Mouse (Mus musculus): ENCODE data around the gene Gm6899. TPM values are rescaled to one million over a fixed set of nuclear protein-coding genes. Genes with fewer than 3 reads are reported as not detected.

Gene Gm6899
- total RNA-seq (2022) = not detected

DNA sequence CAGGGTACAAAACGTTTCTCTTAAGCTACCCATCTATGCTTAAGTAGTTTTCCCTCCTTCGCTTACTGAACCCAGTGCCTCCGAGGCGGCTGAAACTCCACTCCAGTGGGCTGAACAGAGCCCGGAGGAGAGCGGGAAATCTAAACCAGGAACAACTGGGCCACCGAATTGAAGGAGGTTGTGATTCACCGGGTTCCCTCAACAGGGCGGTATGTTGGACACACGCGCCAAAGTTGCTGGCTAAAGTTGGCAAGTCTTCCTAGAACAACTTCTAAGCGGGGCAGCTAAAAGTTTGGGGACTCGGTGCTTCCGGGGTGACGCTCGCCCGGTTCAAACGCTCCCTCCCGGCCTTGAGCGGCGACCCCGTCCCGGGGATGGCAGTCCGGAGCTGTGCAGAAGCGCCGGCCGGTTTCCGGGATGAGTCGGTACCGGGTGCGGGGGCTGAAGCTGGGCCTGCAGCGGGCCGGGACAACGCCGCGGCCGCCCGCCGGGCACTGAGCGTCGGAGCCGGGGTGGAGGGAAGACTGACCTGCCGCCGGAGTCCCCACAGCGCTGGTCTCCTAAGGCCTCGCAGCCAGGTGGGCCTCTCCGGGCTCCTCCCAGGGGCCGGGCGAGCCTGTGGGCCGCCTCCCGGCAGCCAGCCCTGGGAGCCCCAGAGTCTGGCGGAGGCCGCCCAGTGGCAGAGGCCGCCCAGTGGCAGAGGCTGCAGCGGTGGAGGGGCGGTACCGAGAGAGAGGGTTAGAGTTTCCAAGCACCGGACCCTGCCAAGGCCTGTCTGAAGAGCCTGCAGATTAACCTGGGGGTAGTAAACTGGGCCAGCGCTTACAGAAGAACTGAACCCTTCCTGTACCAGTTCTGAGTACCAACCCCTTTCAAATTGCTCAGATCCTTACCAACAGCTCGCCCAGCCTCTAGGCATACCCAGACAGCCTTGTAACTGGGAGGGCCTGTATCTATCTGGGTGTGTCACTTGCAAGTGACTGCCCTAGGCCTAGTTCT is at the start of gene Gm6899, which contains the start of gene Vrk2:
Gm6899 (plus strand) TSS at position 181 of the 999 bp plus-strand sequence.
Vrk2 (minus strand) TSS at position 939 of the 999 bp plus-strand sequence.
- DNase-seq (ENCODE audit: low spot score in 2 of 2) = no peak

DNA sequence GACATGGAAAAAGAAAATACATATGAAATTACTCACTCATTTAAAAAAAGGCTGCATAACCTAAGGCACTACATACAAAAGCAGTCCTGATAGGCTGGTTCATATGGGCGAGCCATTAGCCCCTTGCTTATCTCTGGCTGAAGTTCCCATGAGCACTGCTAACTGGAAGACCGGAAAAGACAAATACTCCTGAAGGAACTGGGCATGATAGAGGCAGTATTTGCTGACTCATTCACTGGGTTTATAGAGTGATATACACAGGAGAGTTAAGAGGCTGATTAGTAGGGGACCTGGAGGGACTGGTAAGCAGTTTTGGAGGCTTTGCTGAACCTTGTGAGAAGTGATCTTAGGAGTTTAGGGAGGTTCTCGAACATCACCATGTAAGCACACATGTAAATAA is 41.5 kb upstream of the Gm6899 start:
- DNase-seq (ENCODE audit: low spot score in 2 of 2) = no peak

DNA sequence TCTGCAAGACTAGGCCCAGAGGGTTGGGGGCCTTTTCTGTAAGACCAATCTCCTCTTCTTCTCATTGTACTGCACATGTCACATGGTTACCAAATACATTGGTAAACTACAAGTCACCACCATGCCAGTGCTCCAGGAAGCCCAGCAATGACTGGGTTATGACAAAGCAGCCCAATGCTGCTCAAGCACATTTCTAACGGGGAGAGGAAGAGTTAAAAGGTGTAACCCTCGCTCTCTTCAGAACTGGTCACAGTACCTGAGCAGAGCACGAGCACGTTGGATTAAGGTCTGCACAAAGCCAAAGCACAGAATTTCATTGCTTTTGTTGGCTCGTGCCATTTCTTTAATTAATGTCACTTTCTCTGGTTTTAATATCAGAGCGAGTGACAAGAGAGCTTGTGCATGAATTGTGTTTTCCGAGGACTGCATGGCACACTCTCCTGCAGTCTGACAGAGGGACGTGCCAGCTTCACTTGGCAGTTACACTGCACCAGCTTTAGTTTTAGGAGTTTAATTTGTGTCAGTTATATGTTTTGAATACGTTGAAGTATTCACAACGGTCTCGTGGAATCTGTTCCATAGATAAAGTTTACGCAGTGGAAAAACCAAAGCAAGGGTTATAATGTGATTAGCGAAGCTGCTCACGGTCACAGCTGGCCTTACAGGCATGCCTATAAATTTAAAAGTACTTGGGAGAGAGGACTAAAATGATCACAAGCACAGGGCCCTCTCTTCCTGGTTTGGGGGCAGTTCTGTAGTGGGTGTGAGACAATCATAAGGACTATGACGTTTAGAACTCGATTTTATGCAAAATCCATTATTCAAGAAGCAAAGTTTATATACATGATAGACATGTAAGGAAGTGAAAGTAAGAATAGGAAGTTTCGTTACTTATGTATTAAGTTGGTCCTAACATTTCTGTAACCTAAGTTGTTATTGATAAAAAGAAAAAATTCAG is 7.4 kb upstream of the Gm6899 start:
- no peak for DNase-seq (ENCODE audit: low spot score in 2 of 2)

GRCm38 (mm10) chr11:26586367-26587183 is 6.5 kb upstream of the Gm6899 start:
- DNase-seq (ENCODE audit: low spot score in 2 of 2) = no peak

GRCm38 (mm10) chr11:26587184-26587524 is 5.9 kb upstream of the Gm6899 start:
- DNase-seq (ENCODE audit: low spot score in 2 of 2) = no peak

GRCm38 (mm10) chr11:26592395-26593053 is 517 bp upstream of the Gm6899 start:
- DNase-seq (ENCODE audit: low spot score in 2 of 2) = no peak

GRCm38 (mm10) chr11:26594487-26594886 is 1.4 kb downstream of the Gm6899 start:
- DNase-seq (ENCODE audit: low spot score in 2 of 2) = no peak

DNA sequence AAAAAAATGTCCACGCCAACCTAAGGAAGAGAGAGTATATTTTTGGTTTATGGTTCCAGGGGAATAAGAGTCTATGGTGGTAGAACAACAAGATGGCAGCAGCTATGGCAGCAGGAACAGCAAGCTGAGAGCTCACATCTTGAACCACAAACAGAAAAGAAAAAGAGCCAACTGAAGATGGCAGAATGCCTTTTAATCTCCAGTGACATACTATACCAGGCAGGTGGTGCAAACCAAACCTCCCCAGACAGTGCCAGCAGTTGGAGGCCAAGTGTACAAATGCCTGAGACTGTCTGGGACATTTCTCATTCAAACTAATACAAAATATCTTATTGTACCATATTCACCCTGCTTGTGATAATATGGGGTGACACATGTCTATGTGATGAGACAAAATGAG is 3.1 kb downstream of the Gm6899 start:
- DNase-seq (ENCODE audit: low spot score in 2 of 2) = no peak

GRCm38 (mm10) chr11:26597145-26597544 is 4.1 kb downstream of the Gm6899 start:
- DNase-seq (ENCODE audit: low spot score in 2 of 2) = peak in 1 of 2 experiments; percentile 34

DNA sequence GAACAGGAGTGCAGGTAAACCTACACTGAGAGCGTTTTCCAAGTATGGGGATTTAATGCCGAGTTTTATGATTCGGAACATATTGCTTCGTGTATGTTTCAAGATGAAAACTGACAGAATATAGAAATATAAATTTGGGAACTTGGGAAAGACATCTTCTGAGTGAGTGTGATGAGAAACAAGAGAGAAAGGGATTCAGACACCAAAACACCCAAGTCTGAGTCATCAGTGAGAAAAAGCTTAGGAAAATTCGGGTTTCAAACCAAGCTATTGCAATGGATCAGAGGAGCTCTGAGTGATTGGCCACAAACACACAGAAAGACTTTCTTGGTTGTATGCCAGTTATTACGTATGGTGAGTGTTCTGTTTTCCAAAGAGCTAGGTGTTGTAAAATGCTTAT is 4.7 kb downstream of the Gm6899 start:
- DNase-seq (ENCODE audit: low spot score in 2 of 2) = no peak

DNA sequence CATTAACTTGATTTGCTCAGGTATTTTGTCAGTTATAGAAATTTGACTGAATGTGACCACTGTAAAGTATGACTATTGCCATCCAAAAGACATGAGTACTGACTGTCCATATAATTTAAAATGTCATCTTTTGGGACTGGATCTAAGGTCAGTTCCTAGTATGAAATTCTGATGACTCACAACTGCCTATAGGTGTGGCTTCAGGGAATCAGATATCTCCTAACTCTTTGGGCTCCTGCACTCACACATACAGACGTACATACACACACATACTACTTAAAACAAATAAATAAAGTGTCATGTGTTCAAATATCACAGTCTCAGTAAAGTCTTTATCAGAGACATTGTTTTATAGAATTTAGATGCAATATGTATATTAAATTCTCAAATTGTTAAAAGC is 5.8 kb downstream of the Gm6899 start:
- no peak for DNase-seq (ENCODE audit: low spot score in 2 of 2)

DNA sequence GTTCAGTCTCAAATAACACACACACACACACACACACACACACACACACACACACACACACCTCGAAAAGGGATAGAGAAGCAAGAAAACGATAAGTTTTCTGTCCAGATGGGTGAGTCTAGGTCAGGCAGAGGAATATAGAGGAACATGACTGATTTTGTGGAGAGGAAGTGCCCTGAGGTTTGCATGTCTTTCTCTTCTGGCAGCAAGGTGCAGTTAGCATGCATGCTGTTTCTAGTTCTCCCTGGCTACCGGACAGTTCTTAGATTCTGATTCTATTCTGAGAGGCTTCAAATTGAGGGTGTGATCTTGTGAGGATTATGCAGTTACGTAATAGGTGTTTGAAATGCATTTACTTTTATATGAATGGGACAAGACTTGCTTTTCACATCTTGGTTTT is 7.7 kb downstream of the Gm6899 start:
- no peak for DNase-seq (ENCODE audit: low spot score in 2 of 2)

DNA sequence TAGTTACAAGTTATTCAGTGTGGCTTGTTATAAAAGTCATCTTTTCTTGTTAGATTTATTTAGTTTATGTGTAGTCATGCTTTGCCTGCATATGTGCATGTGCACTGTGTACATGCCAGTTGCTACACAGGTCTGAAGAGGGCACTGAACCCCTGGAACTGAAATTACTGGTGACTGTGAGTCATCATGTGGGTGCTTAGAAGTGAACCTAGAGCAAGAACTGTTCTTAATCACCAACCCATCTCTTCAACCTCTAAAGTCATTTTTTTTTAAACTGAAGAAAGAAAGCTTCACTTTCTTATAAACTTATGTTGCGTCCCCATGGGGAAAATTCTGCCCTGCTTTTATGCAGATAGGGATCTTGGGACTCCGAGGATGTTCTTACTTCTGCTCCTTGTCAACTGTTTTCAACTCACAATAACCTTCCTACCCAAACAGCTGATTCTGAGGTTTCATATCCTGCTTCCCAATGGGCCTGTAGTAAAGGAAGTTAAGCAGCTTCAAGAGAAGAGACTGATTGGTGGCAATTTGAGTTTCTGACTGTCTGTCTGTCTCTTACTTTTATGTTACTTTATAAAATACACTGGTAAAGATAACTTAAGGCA is 8.6 kb downstream of the Gm6899 start:
- DNase-seq (ENCODE audit: low spot score in 2 of 2) = no peak

- DNase-seq (ENCODE audit: low spot score in 2 of 2) = no peak
Observed at GRCm38 (mm10) chr11:26604061-26604655, 11.1 kb downstream of the Gm6899 start.

DNA sequence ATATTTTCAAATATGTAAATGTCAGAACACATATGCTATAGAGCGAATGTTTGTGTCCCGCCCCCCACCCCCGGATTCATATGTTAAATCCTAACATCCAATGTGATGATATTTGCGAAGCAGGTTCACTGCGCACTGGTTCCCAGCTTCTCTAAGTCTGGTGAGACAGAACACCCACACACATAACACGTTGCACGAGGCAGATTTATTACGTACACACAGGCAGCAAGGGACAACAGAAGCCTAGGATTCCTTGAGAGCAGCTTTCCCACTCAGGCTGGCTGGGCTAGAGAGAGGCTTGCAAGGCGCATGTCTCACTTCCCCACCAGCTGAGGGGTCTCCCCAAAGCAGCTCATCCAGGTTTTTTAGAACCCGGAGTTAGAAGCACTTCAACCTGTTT is 15.8 kb downstream of the Gm6899 start:
- DNase-seq (ENCODE audit: low spot score in 2 of 2) = peak in 1 of 2 experiments; percentile 68

DNA sequence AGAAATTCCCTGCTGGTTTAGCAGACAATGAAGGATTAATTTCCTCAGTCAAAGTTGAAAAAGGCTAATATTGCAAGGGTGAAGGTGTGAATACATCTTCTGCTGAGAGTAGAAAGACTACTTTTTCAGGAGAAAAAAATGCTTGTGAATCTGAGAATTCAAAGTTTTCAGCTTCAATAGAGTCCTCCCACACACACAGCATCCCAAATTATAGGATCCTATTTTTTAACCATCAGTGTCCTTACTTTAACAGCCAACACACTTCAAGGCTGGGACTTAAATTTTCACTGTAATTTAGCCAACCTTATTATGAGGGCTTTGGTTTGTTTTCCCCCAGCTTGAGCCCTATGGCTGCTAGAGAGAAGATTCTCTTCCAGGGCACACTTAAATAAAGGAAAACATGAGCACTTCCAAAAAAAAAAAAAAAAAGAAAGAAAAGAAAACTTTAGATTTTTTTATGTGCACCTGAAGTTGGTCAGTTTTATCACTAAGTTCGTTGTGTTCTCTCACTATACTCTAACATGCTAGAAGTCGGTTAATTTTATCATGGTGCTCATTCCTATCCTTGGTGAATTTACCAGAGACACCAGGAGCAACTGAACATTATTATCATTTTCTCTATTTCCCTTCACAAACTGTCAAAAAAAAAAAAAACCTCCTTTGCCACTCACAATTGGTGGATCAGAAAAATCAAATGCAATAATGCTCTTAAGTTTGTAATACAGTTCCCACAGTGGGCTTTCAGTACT is 25.6 kb downstream of the Gm6899 start:
- DNase-seq (ENCODE audit: low spot score in 2 of 2) = no peak

GRCm38 (mm10) chr11:26622727-26623126 is 29.7 kb downstream of the Gm6899 start:
- no peak for DNase-seq (ENCODE audit: low spot score in 2 of 2)

- DNase-seq (ENCODE audit: low spot score in 2 of 2) = no peak
Observed at GRCm38 (mm10) chr11:26636239-26636638, 43.2 kb downstream of the Gm6899 start.

DNA sequence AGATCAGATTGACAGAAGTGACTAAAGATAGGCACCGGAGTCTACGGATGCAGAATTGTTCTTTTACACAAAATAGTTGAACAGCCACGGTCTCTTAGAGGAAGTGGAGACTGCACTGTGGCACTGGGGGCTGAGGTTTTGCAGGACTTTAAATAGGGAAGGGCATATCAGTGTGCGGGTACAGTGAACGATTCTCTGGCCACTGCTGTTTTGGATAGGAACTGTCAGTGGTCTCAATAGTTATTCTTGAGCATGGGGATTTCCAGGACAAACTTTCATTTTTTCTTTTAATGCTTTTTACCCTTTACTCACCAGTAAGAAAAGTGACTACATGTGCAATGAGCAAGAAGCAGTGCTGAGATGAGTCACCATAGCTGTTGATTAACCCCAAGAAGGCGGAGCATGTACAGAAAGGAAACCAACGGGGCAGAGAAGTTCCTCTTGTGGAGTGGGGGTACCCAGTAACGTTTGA is 47.3 kb downstream of the Gm6899 start:
- no peak for DNase-seq (ENCODE audit: low spot score in 2 of 2)

Data from left cerebral cortex, adult 8-10 months (tissue).